Mouse (Mus musculus) MEL-GATA-1-ER (cell line): ENCODE results near the gene Brd9.

Experiments used
- DNase-seq: peaks from one replicate; pipeline ENCODE4 v3.0.0-alpha.2; 2012; ENCODE audit warnings: low read depth; ENCODE audit errors: extremely low read depth

Gene Brd9

GRCm38 (mm10) chr13:73937321-73938176 lies at the start of gene Brd9, which contains the start of gene Trip13:
Gene Brd9 (plus strand): TSS chr13:73937811.
Gene Trip13 (minus strand): TSS chr13:73937784.
- DNase-seq: peak; percentile 69

GRCm38 (mm10) chr13:73892493-73893178 lies 45.0 kb upstream of the Brd9 start:
- no peak for DNase-seq

- no peak for DNase-seq
Measured at GRCm38 (mm10) chr13:73897561-73897960, 40.0 kb upstream of the Brd9 start.

- no peak for DNase-seq
Measured at GRCm38 (mm10) chr13:73907136-73907535, 30.5 kb upstream of the Brd9 start.

GRCm38 (mm10) chr13:73907683-73908412 lies 29.8 kb upstream of the Brd9 start:
- peak; percentile 26 for DNase-seq

GRCm38 (mm10) chr13:73913066-73913465 lies 24.5 kb upstream of the Brd9 start:
- no peak for DNase-seq

- DNase-seq: no peak
Measured at GRCm38 (mm10) chr13:73932201-73932600, 5.4 kb upstream of the Brd9 start.

GRCm38 (mm10) chr13:73936938-73937320 lies 682 bp upstream of the Brd9 start:
- peak; percentile 31 for DNase-seq

- DNase-seq: peak; percentile 54
Measured at GRCm38 (mm10) chr13:73938177-73938560, 558 bp downstream of the Brd9 start.

- no peak for DNase-seq
Measured at GRCm38 (mm10) chr13:73939101-73939500, 1.5 kb downstream of the Brd9 start.

- no peak for DNase-seq
Measured at GRCm38 (mm10) chr13:73944606-73945005, 7.0 kb downstream of the Brd9 start.

GRCm38 (mm10) chr13:73953551-73954130 lies 16.0 kb downstream of the Brd9 start:
- no peak for DNase-seq

GRCm38 (mm10) chr13:73954666-73955065 lies 17.1 kb downstream of the Brd9 start:
- DNase-seq: no peak

GRCm38 (mm10) chr13:73955531-73955930 lies 17.9 kb downstream of the Brd9 start:
- DNase-seq: no peak

GRCm38 (mm10) chr13:73960117-73960652 lies 22.6 kb downstream of the Brd9 start:
- DNase-seq: no peak

- no peak for DNase-seq
Measured at GRCm38 (mm10) chr13:73961177-73961576, 23.6 kb downstream of the Brd9 start.

- no peak for DNase-seq
Measured at GRCm38 (mm10) chr13:73963551-73963950, 25.9 kb downstream of the Brd9 start, which contains the start of gene Zdhhc11. Gene Zdhhc11 (plus strand): TSS chr13:73963851.

- peak; percentile 41 for DNase-seq
Measured at GRCm38 (mm10) chr13:73970545-73971448, 33.2 kb downstream of the Brd9 start.

GRCm38 (mm10) chr13:73974523-73974922 lies 36.9 kb downstream of the Brd9 start:
- DNase-seq: no peak

- no peak for DNase-seq
Measured at GRCm38 (mm10) chr13:73976935-73977334, 39.3 kb downstream of the Brd9 start.
